Mouse (Mus musculus) testis, postnatal 14 days (tissue): ENCODE results near the gene Acaa1b.

Experiments
- DNase-seq: peaks from one replicate; pipeline ENCODE4 v3.0.0; 2021; ENCODE audit warnings: low spot score

Gene Acaa1b

DNA sequence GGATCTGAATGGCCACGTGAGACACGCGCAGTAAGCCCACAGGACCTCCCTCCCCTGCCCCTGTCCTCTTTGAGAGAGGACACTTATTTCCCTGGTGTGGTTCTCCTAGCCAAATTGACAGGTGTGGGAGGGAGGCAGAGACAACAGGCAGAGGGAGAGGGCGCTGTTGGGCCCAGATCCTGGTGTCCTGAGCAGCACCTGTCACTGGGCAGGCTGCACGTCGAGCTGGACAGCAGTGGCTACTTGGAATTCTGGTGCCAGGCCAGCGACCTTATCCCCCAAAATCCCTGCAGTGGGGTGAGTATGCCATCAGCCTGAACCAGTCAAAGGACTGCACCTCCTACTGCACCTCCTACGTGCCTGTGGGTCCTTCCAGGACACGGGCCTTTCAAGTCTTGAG lies 13.5 kb downstream of the Acaa1b start:
- no peak for DNase-seq

DNA sequence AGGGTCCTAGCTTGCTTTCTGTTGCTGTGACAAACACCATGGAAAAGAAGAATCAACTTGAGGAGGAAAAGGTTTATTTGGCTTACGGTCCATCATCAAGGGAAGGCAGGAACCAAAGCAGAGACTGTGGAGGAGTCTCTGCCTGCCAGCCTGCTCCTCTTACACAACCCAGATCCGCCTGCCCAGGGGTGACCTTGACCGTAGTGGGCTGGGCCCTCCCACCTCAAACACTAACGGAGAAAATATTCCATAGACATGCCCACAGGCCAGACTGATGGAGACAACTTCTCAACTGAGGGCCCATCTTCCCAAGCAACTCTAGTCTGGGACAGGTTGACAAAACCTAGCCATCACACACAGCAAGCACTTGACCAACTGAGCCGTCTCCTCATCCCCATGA lies 14.8 kb downstream of the Acaa1b start:
- DNase-seq, result no peak

DNA sequence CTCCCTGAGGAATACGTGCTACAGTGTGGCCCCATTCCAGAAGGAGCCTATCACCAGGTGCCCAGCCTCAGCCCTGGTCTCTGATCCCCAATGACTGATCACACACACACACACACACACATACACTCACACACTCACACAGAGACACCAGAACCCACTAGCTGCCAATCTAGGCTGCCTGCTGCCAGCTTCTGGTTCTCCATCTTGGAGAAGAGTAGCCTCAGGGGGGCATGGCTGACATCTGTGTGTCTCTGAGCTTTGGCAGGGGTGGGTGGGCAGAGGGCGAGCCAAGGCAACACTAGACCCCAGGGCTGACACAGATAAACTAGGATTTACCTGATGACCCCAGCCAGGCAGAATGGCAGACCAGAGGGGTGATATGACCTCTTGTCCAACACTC lies 18.1 kb downstream of the Acaa1b start:
- no peak for DNase-seq

DNA sequence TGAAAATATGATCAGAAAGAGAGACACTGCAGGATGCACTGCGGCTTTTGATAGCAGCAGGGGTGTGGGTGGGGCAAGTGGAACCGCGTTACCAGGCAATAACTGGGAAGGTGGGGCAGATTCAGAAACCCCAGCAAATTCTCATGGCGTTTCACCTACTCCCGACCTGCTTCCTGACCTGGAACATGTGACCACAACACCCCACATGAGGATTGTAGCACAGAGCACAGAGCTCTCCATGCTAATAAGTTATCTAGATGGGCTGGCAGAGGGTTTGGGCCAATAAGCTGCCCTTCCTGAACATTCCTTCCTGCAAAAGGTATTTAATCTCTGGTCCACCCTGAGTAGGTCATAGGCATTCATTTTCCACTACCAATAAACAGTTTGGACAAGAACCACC lies 26.2 kb downstream of the Acaa1b start:
- DNase-seq, result no peak

DNA sequence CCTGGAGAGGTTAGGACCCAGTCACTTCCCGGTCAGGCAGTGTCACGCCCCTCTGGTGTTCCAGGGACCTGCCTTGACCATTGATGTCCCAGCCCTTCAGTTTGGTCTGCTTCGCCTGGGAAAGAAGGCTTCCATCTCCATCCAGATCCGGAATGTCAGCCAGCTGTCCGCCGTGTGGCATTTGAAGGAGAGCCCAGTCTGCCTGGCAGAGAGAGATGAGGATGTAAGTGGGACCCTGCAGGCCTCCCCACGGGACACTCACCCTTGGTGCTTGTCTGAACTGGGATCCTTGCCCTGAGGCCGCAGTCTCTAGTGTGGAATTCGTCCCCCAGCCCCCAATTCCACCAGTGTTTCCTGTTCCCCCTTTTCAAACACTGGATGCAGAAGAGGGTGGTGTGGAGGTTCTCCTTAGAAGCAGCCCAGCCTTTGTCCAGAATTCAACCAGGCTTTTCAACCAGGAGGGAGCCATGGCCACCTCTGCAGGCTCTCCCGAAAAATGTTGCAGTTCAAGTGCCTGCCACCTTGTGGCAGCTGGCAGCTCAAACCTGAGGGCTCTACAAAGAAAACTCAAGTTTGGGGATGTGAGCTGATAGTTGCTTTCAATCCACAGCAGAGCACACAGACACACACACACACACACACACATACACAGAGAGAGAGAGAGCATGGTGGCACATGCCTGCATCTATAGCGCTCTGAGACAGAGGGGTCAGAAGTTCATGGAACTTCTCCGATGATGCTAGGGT lies 28.3 kb downstream of the Acaa1b start:
- no peak for DNase-seq

DNA sequence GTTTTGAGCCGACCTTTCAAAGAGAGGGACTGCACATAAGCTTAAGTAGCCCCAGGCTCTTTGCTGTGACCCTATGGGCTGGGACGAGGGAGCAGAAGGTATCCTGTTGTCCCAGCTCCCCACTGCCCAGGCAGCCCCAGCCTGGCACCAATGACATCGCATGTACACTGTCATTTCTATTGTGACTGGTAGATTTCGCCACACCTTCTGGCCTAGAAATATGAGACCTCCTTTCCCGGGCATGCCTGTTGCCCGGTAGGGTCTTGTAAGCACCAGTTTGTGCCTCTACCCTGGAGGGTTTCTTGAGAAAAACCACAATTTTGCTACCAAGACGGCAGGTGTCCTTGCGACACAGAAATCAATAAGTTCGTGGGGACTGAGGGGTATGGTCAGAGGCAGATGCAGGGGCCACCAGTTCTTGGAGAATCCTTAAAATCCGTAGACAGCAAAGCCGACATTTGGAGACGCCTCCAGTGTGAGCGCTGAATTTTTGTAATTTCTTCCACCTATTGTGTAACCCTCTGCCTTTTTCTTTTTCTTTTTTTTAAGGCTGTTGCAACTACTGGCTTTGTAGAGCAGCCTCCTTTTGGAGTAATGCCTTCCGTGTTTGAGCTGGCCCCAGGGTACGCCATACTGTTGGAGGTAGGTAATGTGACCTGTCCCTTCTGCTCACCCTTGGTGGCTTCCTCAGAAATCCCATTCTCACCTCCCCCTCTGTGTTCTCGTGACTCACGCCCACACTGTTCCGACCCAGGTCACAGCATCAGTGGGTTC lies 34.1 kb downstream of the Acaa1b start:
- no peak for DNase-seq

DNA sequence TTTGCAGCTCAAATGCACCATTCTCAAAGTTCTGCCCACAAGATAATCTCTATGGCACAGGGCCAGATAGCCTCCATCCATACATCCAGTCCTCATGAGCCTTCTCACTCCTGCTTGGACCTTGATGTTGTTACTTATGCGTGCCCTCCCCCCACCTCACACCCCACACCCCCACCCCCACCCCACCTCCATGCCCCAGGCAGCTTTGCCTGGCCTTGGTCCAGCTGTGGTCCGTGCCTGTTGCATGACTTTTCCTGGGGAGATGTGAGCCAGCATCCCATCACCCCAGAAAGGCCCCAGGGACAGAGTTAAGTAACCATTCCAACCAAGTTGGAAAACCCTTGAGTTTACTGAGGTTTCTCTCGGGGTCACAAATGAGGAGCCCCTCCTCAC lies 36.7 kb downstream of the Acaa1b start:
- DNase-seq, result no peak

DNA sequence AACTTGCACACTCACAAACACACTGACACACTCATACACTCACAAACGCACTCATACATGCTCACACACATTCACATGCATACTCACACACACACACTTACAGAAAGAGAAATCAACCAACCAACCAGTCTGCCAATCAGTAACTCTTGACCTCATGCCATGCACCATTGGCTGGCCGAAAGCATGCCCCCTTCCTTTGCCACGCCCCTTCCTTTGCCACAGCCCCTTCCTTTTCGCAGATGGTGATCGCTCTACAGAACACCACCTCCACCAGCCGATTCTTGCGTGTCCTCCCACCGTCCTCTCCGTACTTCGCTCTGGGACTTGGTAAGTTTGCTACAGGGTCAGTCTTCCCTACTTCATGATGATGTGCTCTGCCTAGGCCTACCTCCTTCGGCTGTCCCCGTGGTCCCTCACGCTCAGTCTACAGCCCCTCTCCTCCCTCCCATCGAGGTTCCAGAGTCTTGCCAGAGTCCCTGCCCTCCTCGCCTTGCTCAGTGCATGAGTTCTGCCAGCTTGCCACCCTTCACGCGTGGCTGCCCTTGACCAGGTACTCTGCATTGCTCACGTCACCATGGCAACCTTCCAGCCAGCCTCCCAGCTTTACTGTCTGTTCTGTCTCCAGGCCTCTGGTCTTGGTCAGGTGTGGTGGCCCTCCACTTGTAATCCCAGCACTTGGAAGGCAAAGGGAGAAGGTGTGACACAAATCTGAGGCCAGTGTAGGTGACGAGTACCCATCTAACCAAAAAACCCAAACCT lies 37.3 kb downstream of the Acaa1b start:
- DNase-seq, result no peak

DNA sequence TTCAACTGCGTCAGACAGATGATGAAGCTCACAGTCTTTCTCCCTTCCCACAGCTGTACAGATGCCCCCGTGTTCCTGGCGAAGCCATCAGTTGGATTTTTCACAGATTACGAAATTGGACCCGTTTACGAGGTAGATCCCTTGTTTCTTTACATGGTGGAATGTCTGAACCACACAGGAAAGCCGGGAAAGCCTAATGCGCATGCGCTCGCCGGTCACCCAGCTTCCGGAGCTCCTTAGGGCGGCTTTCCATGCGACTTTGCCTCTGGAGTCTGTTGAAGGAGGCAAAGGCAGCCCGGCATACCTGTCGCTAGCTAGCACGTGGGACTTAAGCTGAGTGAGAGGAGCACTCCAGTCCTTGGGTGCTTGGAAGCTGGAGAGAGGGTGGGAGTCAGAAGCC lies 42.0 kb downstream of the Acaa1b start:
- no peak for DNase-seq

DNA sequence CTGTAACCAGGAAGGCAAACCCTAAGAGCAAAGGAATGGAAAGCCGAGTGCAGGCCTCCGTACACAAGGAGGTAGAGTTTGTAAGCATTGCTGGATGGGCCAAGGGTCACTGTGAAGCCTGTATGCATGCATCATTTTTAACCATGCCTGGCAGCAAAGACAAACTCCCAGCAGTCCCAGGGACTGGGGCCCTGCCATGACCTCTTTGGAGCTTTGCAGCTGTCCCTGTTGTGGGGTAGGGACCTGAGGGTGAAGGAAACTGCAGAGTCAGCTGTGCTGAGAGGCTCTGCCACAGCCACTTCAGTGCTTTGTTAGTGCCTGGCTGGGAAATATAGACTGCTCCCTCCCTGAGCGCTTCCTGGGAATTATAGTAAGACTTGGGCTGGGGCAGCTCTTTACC lies 46.3 kb downstream of the Acaa1b start:
- DNase-seq, result no peak

DNA sequence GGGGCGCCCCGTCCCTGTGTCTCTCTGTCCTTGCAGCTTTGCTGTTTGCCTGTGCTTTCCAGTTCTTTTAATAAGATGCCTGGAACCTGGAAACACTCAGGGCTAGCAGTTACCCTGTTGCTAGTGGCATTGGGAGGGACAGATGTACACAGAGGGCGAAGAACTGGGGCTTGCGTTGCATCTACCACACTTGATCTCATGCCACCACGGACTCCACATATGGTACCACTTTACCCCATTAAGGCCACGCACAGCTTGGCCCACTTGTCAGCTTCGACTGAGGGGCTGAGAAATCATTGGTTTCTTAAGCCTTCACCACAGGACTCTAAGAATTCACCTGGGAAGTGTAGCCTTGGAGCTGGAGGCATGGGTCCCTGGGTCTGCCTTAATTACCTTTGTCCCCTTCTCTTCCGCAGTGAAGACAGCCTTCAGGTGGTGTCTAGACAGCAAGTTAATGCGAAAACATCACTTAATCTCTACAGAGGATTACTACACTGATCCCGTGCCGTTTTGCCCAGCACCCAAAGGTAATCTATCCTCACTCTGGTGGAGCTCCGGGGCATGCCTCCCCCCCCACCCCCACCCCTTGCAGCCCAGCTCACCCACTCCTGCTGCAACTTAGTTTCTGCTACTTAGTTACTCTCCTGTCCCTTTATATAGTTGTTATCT lies 47.1 kb downstream of the Acaa1b start:
- DNase-seq, result no peak

DNA sequence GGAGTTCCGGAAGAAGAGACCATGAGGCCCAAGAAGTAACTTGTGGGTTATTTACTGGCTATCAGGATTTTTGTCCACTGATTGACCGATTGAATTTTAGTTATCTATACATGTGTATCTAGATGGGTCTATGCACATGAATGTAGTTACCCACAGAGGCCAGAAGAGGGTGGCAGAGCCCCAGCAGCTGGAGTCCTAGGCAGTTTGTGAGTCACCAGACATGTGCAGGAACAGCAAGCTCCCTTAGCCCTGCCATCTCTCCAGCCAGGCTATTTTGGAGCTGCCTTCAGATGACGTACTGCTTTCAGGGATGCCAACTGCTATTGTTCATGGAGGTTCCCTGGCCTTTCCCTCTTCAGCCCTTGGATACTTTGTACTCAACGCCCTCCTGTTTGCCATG lies 49.3 kb downstream of the Acaa1b start:
- DNase-seq, result no peak

DNA sequence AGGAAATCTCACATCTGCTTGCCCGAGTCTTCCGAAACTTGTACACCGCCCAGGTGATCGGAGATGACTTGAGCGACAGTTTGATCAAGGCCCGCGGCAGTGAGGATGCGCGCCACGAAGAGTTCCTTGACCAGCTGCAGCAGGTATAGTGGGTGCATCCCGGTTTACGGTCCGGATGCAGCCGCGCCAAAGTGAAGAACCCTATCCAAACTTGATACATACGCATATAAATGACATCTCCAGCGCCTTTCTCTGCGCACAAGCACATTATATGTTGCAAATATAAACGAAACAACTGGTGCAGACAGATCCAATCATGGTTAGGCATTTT lies 54.1 kb downstream of the Acaa1b start:
- DNase-seq, result no peak

DNA sequence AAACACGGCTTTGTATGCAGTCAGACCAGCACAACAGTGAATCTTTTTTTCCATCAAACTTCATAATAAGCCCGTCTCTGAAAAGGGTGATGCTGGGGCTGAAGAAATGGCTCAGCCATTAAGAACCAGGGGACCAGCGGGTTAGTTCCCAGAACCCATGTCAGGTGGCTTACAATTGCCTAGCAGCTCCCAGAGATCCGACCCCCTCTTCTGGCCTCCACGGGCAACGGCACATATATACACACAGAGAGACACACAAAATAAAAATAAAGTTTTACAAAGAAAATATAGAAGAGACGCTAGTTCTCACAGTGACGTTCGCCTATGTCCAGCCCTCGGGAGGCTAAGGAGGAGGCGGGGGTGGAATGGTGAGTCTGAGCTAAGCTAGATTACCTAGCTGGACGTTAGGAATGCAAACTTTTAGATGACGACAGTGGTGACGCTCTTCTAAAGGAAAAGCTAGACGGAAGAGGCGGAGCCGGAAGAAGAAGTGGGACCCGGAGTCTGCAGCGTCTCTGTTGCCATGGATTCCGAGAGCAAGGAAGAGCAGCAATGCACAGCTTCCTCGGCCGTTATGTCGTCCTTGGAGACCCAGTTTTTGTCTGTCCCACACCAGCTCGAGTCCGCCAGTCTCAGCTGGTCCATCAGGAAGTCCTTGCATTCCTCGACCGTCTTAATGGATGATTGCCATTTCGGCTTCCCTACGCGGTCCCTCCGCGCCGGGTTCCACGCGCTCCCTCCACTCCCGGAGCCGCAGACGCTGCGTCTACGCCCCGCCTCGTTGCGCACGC lies 54.7 kb downstream of the Acaa1b start, which contains the start of gene Dlec1:
Gene Dlec1, plus strand, starts transcription at position 487 of the 791 bp plus-strand sequence.
- peak; percentile 81 for DNase-seq

DNA sequence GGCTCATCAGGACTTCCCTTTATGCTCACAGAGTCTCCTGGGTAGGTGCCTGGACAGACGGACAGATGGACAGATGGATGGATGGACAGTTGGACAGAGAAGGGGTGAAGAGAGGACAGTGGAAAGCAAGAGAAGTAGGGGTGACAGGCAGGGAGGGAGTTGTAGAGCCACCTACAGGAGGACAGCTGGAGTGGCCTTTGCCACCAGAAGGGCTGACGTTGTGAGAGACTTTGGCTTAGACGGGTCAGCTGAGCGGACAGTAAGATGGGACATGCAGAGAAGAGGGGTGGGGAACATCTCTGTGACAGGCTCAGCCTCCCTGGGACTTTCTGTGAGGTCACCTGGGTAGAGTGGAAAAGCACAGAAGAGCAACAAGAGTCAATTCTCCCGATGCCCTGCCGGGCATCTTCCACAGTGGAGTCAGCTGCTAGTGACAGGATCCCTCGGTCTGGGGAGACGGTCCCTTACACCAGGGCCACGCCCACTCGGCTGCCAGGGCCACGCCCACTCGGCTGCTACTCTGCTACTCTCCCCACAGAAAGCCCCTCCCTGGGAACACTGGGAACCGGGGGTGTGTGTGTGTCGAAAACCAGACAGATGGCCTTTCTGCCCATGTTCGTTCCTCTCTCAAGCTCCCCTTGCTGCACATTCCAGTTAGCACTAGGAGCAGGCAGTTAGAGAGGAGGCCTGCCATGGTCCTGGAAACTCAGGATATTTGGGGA lies 56.6 kb downstream of the Acaa1b start:
- DNase-seq, result peak; percentile 66
